Mouse (Mus musculus): ENCODE data around the gene Tmod1. TPM values are rescaled to one million over a fixed set of nuclear protein-coding genes. Genes with fewer than 3 reads are reported as not detected.

Tmod1 gene
- polyA plus RNA-seq (2012) = 22.7 and 25.0 TPM in 2 replicates

DNA sequence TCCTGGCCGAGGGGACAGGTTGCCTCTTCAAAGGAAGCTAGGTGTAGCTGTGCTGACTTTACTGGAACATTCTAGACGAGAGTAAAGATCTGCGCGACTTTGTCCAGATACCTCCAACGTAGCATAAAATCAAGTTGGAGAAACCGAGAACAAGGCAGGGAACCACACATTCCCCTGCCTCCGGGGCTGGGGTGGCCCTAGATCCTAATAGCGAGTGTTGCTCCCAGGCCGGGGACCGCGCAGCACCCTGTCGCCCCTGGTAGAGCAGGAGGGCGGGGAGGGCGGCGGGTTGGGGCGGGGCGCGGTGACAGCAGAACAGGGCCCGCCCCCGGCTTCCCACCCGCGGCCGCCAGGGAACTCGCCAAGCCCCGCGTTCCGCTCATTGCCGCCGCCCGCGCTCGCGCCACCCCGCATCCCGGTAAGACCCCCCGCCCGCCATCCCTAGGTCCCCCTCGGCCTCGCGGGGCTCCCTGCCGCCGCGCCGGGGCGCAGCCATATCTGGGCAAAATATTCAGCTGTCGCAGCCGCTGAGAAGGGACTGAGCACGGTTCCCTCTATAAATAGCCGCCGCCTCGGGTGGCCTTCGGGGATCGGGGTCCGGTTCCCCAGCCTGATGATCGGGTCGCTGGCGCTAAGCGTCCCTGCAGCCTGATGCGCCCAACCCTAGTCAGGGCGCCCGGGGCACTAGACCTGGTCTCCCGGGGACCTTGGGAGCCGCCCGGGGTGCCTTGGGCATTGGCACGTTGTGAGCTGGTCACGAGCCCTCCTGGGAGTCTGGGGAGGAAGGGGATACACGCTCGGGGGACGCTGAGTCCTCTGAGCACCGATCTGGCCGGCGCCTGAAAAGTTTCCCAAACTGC is at the start of gene Tmod1:
Gene Tmod1, plus strand, starts transcription at position 44 of the 860 bp plus-strand sequence.
- H3K4me3 ChIP-seq (replicated peaks) = peak within 1 kb of the TSS; percentile 90
- no peaks in the 10 kb centered on the region for H3K9me3 ChIP-seq (ENCODE audit: control insufficient read depth, low read length)
- H3K36me3 ChIP-seq (ENCODE audit: control insufficient read depth) = peaks cover 44% of the 10 kb centered on the region
- H3K27me3 ChIP-seq (ENCODE audit: control insufficient read depth) = peaks cover 42% of the 10 kb centered on the region
- peaks cover 66% of the 10 kb centered on the region for H3K4me1 ChIP-seq (ENCODE audit: control insufficient read depth)
- TF ChIP-seq TAL1 (IDR thresholded peaks at IDR 0.05; ENCODE audit: low read length) (no peak), GATA1 (IDR thresholded peaks at IDR 0.05; ENCODE audit: low read length) (no peak)

DNA sequence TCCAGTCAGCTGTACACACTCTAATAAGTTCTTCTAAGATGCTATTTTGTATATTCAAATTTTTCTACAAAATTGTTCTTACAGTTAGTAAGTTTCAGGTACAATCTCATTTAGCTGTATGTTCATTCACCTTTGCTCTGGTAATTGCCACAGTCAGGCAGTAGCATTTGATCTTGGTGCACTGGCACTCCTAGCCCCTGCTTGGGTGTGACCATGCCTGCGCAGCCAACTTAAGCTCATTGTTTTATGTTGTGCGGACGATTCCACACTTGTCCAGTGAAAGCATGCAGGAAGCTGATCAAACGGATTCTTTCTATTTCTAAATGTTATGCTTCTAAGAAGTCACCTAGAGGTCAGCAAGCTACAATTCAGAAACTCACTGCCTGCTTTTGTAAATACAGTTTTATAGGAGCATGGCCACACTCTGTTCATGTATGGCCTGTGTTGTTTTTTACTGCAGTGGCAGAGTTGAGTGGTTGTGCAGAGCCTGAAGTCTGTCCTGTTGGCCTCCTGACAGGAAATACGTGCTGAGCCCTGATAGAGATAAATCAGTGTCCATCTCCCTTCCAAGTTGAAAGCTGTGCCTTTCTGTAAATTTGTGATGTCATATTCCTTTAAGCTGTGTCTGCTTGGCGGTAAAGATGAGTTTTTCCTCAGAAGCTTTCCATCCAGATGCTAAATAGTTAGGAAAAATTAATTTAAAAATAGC is 48.2 kb upstream of the Tmod1 start:
- H3K9me3 ChIP-seq (ENCODE audit: control insufficient read depth, low read length) = no peaks in the 10 kb centered on the region
- TF ChIP-seq TAL1 (IDR thresholded peaks at IDR 0.05; ENCODE audit: low read length) (no peak), GATA1 (IDR thresholded peaks at IDR 0.05; ENCODE audit: low read length) (no peak)
- no peak overlapping the region for H3K4me3 ChIP-seq (replicated peaks)
- H3K27me3 ChIP-seq (ENCODE audit: control insufficient read depth) = no peaks in the 10 kb centered on the region
- H3K36me3 ChIP-seq (ENCODE audit: control insufficient read depth) = no peaks in the 10 kb centered on the region; the same call in 1 of the 2 replicates
- no peaks in the 10 kb centered on the region for H3K4me1 ChIP-seq (ENCODE audit: control insufficient read depth)

DNA sequence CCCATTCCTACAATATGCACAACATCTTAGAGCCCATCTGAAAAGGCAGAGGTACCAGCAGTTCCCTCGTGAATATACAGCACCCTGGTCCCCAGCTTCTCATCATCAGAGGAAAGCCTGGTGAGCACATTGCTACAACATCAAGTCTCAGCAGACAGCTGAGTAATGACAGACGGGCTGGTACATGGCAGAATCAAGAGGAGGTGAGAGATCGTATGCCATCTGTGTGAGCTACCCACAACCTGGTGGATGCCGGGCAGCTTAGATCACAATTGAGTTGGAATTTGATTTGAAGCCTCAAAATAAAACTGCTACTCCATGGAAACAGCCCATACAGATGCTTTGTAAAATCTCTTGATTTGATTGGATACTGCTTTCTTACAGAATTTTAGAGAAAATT is 40.2 kb upstream of the Tmod1 start:
- no peaks in the 10 kb centered on the region for H3K9me3 ChIP-seq (ENCODE audit: control insufficient read depth, low read length)
- H3K4me3 ChIP-seq (replicated peaks) = no peak overlapping the region
- no peaks in the 10 kb centered on the region for H3K4me1 ChIP-seq (ENCODE audit: control insufficient read depth)
- TF ChIP-seq TAL1 (IDR thresholded peaks at IDR 0.05; ENCODE audit: low read length) (no peak), GATA1 (IDR thresholded peaks at IDR 0.05; ENCODE audit: low read length) (no peak)
- H3K27me3 ChIP-seq (ENCODE audit: control insufficient read depth) = peaks cover 6% of the 10 kb centered on the region
- H3K36me3 ChIP-seq (ENCODE audit: control insufficient read depth) = no peaks in the 10 kb centered on the region

DNA sequence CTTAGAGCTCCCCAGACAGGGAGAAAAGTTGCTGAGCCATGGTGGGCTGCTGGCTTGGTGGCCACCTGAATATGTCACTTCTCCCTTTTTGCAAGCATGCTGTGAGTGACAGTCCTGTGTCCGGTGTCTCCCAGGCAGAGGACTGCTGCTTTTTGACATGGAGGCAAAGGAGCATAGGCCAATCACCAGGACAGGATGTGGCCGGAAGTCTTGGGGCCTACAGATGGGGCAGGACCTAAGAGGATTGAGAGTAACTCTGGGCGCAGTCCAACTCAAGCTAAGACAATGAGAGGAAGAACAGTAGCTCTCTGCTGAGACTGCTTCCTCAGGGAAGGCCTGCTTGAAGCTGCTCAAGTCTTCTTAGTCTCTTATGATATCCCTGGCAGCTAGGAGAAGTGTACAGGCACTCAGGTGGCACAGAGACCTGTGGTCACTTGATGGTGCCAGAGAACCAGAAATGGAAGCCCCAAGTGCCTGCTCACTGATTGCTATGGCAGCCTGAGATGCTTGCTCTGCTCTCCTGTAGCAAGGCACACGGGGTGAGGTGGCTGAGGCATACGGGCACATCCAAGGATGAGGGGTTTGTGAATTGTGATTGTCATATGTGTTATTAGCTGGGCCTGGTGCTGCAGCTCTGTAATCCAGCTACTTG is 30.5 kb upstream of the Tmod1 start:
- H3K4me3 ChIP-seq (replicated peaks) = no peak overlapping the region
- H3K27me3 ChIP-seq (ENCODE audit: control insufficient read depth) = no peaks in the 10 kb centered on the region; the same call in 1 of the 2 replicates
- TF ChIP-seq GATA1 (IDR thresholded peaks at IDR 0.05; ENCODE audit: low read length) = no peak
- no peak for TF ChIP-seq TAL1 (IDR thresholded peaks at IDR 0.05; ENCODE audit: low read length)
- H3K9me3 ChIP-seq (ENCODE audit: control insufficient read depth, low read length) = no peaks in the 10 kb centered on the region
- H3K4me1 ChIP-seq (ENCODE audit: control insufficient read depth) = peaks cover 8% of the 10 kb centered on the region
- H3K36me3 ChIP-seq (ENCODE audit: control insufficient read depth) = no peaks in the 10 kb centered on the region; the same call in 1 of the 2 replicates

DNA sequence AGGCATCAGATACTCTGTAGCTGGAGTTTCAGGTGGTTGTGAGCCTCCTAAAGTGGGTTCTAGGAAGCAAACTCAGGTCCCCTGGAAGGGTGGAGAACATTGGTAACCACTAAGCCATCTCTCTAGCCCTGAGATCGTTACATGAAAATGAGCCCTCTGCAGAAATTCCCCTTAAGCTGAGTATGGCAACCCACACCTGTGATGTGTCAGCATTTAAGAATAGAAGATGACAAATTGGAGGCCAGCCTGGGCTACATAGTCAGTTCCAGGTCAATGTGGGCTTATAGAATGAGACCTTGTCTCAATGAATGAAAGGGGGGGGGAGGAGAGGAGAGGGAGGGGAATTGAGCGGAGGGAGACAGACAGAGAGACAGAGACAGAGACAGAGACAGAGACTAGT is 27.0 kb upstream of the Tmod1 start:
- TF ChIP-seq TAL1 (IDR thresholded peaks at IDR 0.05; ENCODE audit: low read length) = no peak
- no peak for TF ChIP-seq GATA1 (IDR thresholded peaks at IDR 0.05; ENCODE audit: low read length)
- no peaks in the 10 kb centered on the region for H3K36me3 ChIP-seq (ENCODE audit: control insufficient read depth)
- H3K4me3 ChIP-seq (replicated peaks) = no peak overlapping the region
- H3K27me3 ChIP-seq (ENCODE audit: control insufficient read depth) = no peaks in the 10 kb centered on the region
- peaks cover 8% of the 10 kb centered on the region for H3K4me1 ChIP-seq (ENCODE audit: control insufficient read depth)
- no peaks in the 10 kb centered on the region for H3K9me3 ChIP-seq (ENCODE audit: control insufficient read depth, low read length)

DNA sequence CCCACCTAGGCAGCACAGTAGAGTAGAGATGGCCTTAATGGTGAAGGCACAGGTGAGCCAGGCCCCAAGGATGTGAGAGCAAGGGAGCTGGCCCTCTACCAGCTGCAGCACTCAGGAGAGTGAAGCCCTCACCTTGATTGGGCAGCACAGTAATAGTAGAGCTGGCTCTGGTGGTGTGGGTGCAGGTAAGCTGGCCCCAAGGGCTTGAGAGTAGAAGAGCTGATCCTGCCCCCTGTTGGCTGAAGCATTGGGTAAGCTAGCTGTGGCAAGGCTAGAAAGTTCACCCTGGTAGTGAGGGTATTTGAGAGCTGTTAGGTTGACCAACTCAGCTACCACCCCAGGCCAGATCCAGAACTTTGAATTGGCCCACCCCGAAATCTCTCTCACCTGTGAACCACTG is 23.1 kb upstream of the Tmod1 start:
- no peaks in the 10 kb centered on the region for H3K4me1 ChIP-seq (ENCODE audit: control insufficient read depth)
- TF ChIP-seq TAL1 (IDR thresholded peaks at IDR 0.05; ENCODE audit: low read length) = no peak
- TF ChIP-seq GATA1 (IDR thresholded peaks at IDR 0.05; ENCODE audit: low read length) = no peak
- H3K27me3 ChIP-seq (ENCODE audit: control insufficient read depth) = peaks cover 11% of the 10 kb centered on the region; the same call in 1 of the 2 replicates
- H3K36me3 ChIP-seq (ENCODE audit: control insufficient read depth) = no peaks in the 10 kb centered on the region
- no peaks in the 10 kb centered on the region for H3K9me3 ChIP-seq (ENCODE audit: control insufficient read depth, low read length)
- H3K4me3 ChIP-seq (replicated peaks) = no peak overlapping the region

DNA sequence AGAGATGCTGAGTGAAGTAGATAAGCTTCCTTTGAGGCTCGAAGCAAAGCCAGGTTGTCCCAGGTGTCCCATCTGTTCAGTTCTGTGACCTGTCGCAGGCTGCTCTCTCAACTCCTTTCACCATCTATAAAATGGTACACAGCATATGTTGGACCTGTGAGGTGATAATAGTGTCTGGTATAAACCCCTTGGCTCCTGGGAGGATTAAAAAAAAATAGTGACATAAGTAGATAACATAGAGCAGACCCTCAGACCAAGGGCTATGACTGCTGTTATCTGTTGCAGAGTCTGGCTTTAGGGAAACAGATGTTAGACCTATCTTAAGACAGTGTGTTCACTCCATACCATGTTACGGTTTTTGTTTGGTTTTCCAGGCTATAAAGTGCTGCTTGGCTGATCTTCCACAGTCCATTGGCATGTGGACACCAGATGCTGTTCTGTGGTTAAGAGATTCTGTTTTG is 15.7 kb upstream of the Tmod1 start:
- H3K36me3 ChIP-seq (ENCODE audit: control insufficient read depth) = no peaks in the 10 kb centered on the region
- no peaks in the 10 kb centered on the region for H3K9me3 ChIP-seq (ENCODE audit: control insufficient read depth, low read length)
- 0 out of 3 replicates have a peak, but pooled peaks have one; percentile 13 for TF ChIP-seq TAL1 (IDR thresholded peaks at IDR 0.05; ENCODE audit: low read length)
- TF ChIP-seq GATA1 (IDR thresholded peaks at IDR 0.05; ENCODE audit: low read length) = no peak
- peaks cover 19% of the 10 kb centered on the region for H3K27me3 ChIP-seq (ENCODE audit: control insufficient read depth)
- no peak overlapping the region for H3K4me3 ChIP-seq (replicated peaks)
- H3K4me1 ChIP-seq (ENCODE audit: control insufficient read depth) = peaks cover 21% of the 10 kb centered on the region

DNA sequence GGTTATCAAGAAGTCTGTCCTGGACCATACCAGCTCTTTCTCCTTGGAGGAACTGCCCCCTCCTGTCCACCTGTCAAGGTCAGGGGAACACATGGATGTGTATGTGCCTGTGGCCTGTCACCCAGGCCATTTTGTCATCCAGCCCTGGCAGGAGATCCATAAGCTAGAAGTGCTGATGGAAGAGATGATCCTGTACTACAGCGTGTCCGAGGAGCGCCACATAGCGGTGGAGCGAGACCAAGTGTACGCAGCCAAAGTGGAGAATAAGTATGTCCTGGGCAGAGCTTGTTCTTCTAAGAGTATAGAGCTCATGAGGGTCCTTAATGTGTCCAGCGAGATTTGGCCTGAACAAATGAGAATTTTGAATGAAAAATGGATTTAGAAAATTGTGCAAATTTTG is 12.8 kb upstream of the Tmod1 start:
- no peak for TF ChIP-seq TAL1 (IDR thresholded peaks at IDR 0.05; ENCODE audit: low read length)
- no peak for TF ChIP-seq GATA1 (IDR thresholded peaks at IDR 0.05; ENCODE audit: low read length)
- Histone ChIP-seq H3K27me3 (ENCODE audit: control insufficient read depth) (peaks cover 25% of the 10 kb centered on the region), H3K36me3 (ENCODE audit: control insufficient read depth) (no peaks in the 10 kb centered on the region; the same call in 1 of the 2 replicates), H3K4me1 (ENCODE audit: control insufficient read depth) (peaks cover 24% of the 10 kb centered on the region), H3K9me3 (ENCODE audit: control insufficient read depth, low read length) (peaks cover 8% of the 10 kb centered on the region; the same call in 1 of the 2 replicates), H3K4me3 (replicated peaks) (no peak overlapping the region)
